Mouse (Mus musculus) forebrain, embryonic 13.5 days (tissue): ENCODE results near the gene Mylk. TPM values are rescaled to one million over a fixed set of nuclear protein-coding genes. Genes with fewer than 3 reads are reported as not detected.

Experiments
- ATAC-seq: fragments of 200-750 bp; cut with Nextera tagmentation; 2 replicates; pipeline ENCODE4 v1.8.0; 2017
- H3K27ac ChIP-seq: fragments of 300-500 bp; sonication (generic); 2 replicates; pipeline ENCODE4 v1.5.1; 2015; ENCODE audit warnings: inconsistent platforms, mild to moderate bottlenecking, moderate library complexity
- H3K27me3 ChIP-seq: fragments of 300-500 bp; sonication (generic); 2 replicates; pipeline ENCODE4 v1.6.1; 2015; ENCODE audit warnings: mild to moderate bottlenecking, inconsistent platforms
- H3K36me3 ChIP-seq: fragments of 300-500 bp; sonication (generic); 2 replicates; pipeline ENCODE4 v1.6.1; 2015; ENCODE audit warnings: mild to moderate bottlenecking, inconsistent platforms; ENCODE audit not compliant: poor library complexity, severe bottlenecking
- H3K4me1 ChIP-seq: fragments of 300-500 bp; sonication (generic); 2 replicates; pipeline ENCODE4 v1.6.1; 2015; ENCODE audit warnings: inconsistent platforms
- H3K4me2 ChIP-seq: fragments of 300-500 bp; sonication (generic); 2 replicates; pipeline ENCODE4 v1.6.1; 2015; ENCODE audit warnings: inconsistent platforms, mild to moderate bottlenecking, moderate library complexity
- H3K4me3 ChIP-seq: fragments of 300-500 bp; sonication (generic); 2 replicates; pipeline ENCODE4 v1.5.1; 2015; ENCODE audit warnings: mild to moderate bottlenecking, inconsistent platforms
- H3K9ac ChIP-seq: fragments of 300-500 bp; sonication (generic); 2 replicates; pipeline ENCODE4 v1.6.1; 2015; ENCODE audit warnings: mild to moderate bottlenecking, inconsistent platforms
- H3K9me3 ChIP-seq: fragments of 300-500 bp; sonication (generic); replicated peaks from 2 replicates; pipeline ENCODE4 v1.6.1; 2016; ENCODE audit warnings: inconsistent platforms
- WGBS: fragments of 180-500 bp; shearing (Covaris S2); methylation state at CpG from one replicate; pipeline ENCODE4 v1.1.7; 2015; 5-methylcytosine and 5-hydroxymethylcytosine counted together
- polyA plus RNA-seq: library from polyadenylated mRNA; unstranded; fragments of >200 nt; fragmentation: Nextera tagmentation; extraction: Ambion mirVana; gene quantifications from 2 replicates; pipeline ENCODE4 v1.2.1, GENCODE M21; 2015

Mylk gene
- polyA plus RNA-seq, 1 experiment from 2014 or later: 3.7 TPM

- no peak overlapping the region for H3K4me2 ChIP-seq
- no peak overlapping the region for H3K9ac ChIP-seq
- no peak overlapping the region for H3K27ac ChIP-seq
- H3K4me3 ChIP-seq: no peak overlapping the region
- H3K36me3 ChIP-seq: no peaks in the 10 kb centered on the region
- no peaks in the 10 kb centered on the region for H3K27me3 ChIP-seq
- 73% methylated on average over 10 of the region's 10 CpGs for WGBS
- no peaks in the 10 kb centered on the region for H3K4me1 ChIP-seq
- no peak for ATAC-seq
- H3K9me3 ChIP-seq: no peaks in the 10 kb centered on the region
Observed at GRCm38 (mm10) chr16:34921319-34921718, 176.3 kb downstream of the Mylk start.

GRCm38 (mm10) chr16:34923630-34924029, 178.6 kb downstream of the Mylk start:
- Histone ChIP-seq H3K36me3 (no peaks in the 10 kb centered on the region), H3K27ac (no peak overlapping the region), H3K9ac (no peak overlapping the region), H3K4me2 (no peak overlapping the region), H3K27me3 (no peaks in the 10 kb centered on the region), H3K9me3 (no peaks in the 10 kb centered on the region), H3K4me3 (no peak overlapping the region), H3K4me1 (no peaks in the 10 kb centered on the region)
- ATAC-seq: no peak
- WGBS: 85% methylated on average over 9 of the region's 9 CpGs

GRCm38 (mm10) chr16:34924324-34924723, 179.3 kb downstream of the Mylk start:
- Histone ChIP-seq H3K4me2 (no peak overlapping the region), H3K27me3 (no peaks in the 10 kb centered on the region), H3K9ac (no peak overlapping the region), H3K9me3 (no peaks in the 10 kb centered on the region), H3K4me1 (no peaks in the 10 kb centered on the region), H3K36me3 (no peaks in the 10 kb centered on the region), H3K27ac (no peak overlapping the region), H3K4me3 (no peak overlapping the region)
- no peak for ATAC-seq
- WGBS: 62% methylated on average over 5 of the region's 5 CpGs

- no peaks in the 10 kb centered on the region for H3K27me3 ChIP-seq
- 69% methylated on average over 6 of the region's 6 CpGs for WGBS
Observed at GRCm38 (mm10) chr16:34924937-34925618, 180.1 kb downstream of the Mylk start.

GRCm38 (mm10) chr16:34926531-34927435, 181.8 kb downstream of the Mylk start:
- WGBS: 87% methylated on average over 9 of the region's 9 CpGs
- Histone ChIP-seq H3K4me3 (no peak overlapping the region), H3K4me2 (no peak overlapping the region), H3K9ac (no peak overlapping the region), H3K4me1 (no peaks in the 10 kb centered on the region), H3K27me3 (no peaks in the 10 kb centered on the region), H3K36me3 (no peaks in the 10 kb centered on the region), H3K9me3 (no peaks in the 10 kb centered on the region), H3K27ac (no peak overlapping the region)
- no peak for ATAC-seq

More at GRCm38 (mm10) chr16:34924937-34925618, 180.1 kb downstream of the Mylk start:
- Histone ChIP-seq H3K9me3 (no peaks in the 10 kb centered on the region), H3K4me2 (no peak overlapping the region), H3K4me3 (no peak overlapping the region), H3K4me1 (no peaks in the 10 kb centered on the region), H3K27ac (no peak overlapping the region), H3K9ac (no peak overlapping the region), H3K36me3 (no peaks in the 10 kb centered on the region)
- no peak for ATAC-seq

- ATAC-seq: no peak
- Histone ChIP-seq H3K36me3 (no peaks in the 10 kb centered on the region), H3K4me2 (no peak overlapping the region), H3K9me3 (no peaks in the 10 kb centered on the region), H3K4me1 (no peaks in the 10 kb centered on the region), H3K27me3 (no peaks in the 10 kb centered on the region), H3K27ac (no peak overlapping the region), H3K9ac (no peak overlapping the region), H3K4me3 (no peak overlapping the region)
- WGBS: 92% methylated on average over 8 of the region's 8 CpGs
Observed at GRCm38 (mm10) chr16:34929686-34930085, 184.7 kb downstream of the Mylk start.

GRCm38 (mm10) chr16:34930110-34930509, 185.1 kb downstream of the Mylk start:
- Histone ChIP-seq H3K9me3 (no peaks in the 10 kb centered on the region), H3K4me1 (no peaks in the 10 kb centered on the region), H3K36me3 (no peaks in the 10 kb centered on the region), H3K27ac (no peak overlapping the region), H3K4me2 (no peak overlapping the region), H3K4me3 (no peak overlapping the region), H3K9ac (no peak overlapping the region), H3K27me3 (no peaks in the 10 kb centered on the region)
- ATAC-seq: no peak
- 79% methylated on average over 7 of the region's 7 CpGs for WGBS

GRCm38 (mm10) chr16:34931306-34931705, 186.3 kb downstream of the Mylk start:
- H3K36me3 ChIP-seq: no peaks in the 10 kb centered on the region
- H3K4me3 ChIP-seq: no peak overlapping the region
- no peaks in the 10 kb centered on the region for H3K27me3 ChIP-seq
- no peaks in the 10 kb centered on the region for H3K4me1 ChIP-seq
- ATAC-seq: no peak
- H3K9ac ChIP-seq: no peak overlapping the region
- H3K27ac ChIP-seq: no peak overlapping the region
- no peak overlapping the region for H3K4me2 ChIP-seq
- WGBS: 84% methylated on average over 2 of the region's 2 CpGs
- H3K9me3 ChIP-seq: no peaks in the 10 kb centered on the region

- no peaks in the 10 kb centered on the region for H3K9me3 ChIP-seq
- H3K4me3 ChIP-seq: no peak overlapping the region
- no peak overlapping the region for H3K4me2 ChIP-seq
- WGBS: 78% methylated on average over 4 of the region's 4 CpGs
- ATAC-seq: no peak
- H3K27ac ChIP-seq: no peak overlapping the region
- no peaks in the 10 kb centered on the region for H3K4me1 ChIP-seq
- H3K27me3 ChIP-seq: no peaks in the 10 kb centered on the region
- H3K36me3 ChIP-seq: no peaks in the 10 kb centered on the region
- no peak overlapping the region for H3K9ac ChIP-seq
Observed at GRCm38 (mm10) chr16:34933173-34933572, 188.2 kb downstream of the Mylk start.

- 43% methylated on average over 6 of the region's 6 CpGs for WGBS
- Histone ChIP-seq H3K9me3 (no peaks in the 10 kb centered on the region), H3K9ac (no peak overlapping the region), H3K27ac (no peak overlapping the region), H3K36me3 (no peaks in the 10 kb centered on the region), H3K4me3 (no peak overlapping the region), H3K4me2 (no peak overlapping the region), H3K4me1 (no peaks in the 10 kb centered on the region), H3K27me3 (no peaks in the 10 kb centered on the region)
- ATAC-seq: no peak
Observed at GRCm38 (mm10) chr16:34934486-34934885, 189.5 kb downstream of the Mylk start.

GRCm38 (mm10) chr16:34935514-34936338, 190.7 kb downstream of the Mylk start:
- H3K36me3 ChIP-seq: no peaks in the 10 kb centered on the region
- no peak overlapping the region for H3K27ac ChIP-seq
- H3K9ac ChIP-seq: no peak overlapping the region
- H3K4me2 ChIP-seq: no peak overlapping the region
- H3K4me1 ChIP-seq: no peaks in the 10 kb centered on the region
- 47% methylated on average over 9 of the region's 9 CpGs for WGBS
- no peaks in the 10 kb centered on the region for H3K9me3 ChIP-seq
- ATAC-seq: no peak
- no peak overlapping the region for H3K4me3 ChIP-seq
- no peaks in the 10 kb centered on the region for H3K27me3 ChIP-seq

GRCm38 (mm10) chr16:34936339-34936810, 191.4 kb downstream of the Mylk start:
- H3K36me3 ChIP-seq: no peaks in the 10 kb centered on the region
- WGBS: 50% methylated on average over 9 of the region's 9 CpGs
- H3K9me3 ChIP-seq: no peaks in the 10 kb centered on the region

More at GRCm38 (mm10) chr16:34936339-34936810, 191.4 kb downstream of the Mylk start:
- Histone ChIP-seq H3K27ac (no peak overlapping the region), H3K9ac (no peak overlapping the region), H3K27me3 (no peaks in the 10 kb centered on the region), H3K4me2 (no peak overlapping the region), H3K4me1 (no peaks in the 10 kb centered on the region), H3K4me3 (no peak overlapping the region)
- ATAC-seq: no peak
